Comparison of ENCODE assay signal across 8 mouse cellular contexts in the genomic region with DNA sequence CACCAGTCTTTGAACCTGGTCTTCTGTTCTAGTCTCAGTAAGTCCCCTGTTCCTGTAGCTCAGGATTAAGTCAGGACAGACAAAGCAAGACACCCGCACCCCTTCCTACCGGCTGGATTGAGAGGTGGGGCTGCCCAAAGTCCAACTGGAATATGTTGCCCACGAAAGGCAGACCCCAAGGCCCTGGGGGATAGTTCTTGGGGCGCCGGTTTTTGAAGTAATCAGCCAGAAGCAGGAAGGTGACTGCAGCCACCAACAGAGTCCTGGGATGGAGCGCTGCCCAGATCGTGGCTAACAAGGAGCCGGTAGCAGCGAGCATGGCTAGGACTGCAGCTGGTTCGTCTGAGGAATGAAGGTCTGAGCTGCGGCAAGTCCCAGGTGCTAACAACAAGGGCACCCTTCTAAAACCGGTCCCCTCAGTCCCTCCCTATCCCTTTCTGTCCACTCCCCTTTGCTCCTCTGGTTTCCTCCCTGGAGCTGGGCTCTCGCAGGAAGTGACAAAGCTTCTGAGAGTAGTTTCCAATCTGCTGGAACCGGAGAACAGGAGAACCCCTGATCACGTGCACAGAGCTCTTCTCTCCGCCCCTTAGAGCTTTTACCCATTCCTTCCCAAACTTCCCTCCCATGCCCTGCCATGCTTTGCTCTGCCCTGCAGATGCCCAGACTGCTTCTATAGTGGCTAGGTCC. TPM values are rescaled to one million over a fixed set of nuclear protein-coding genes. Genes with fewer than 3 reads are reported as not detected.
DNase-seq lines count a peak whose midpoint lies in the region; ATAC-seq and TF ChIP-seq lines count a peak whose summit lies in the region.

Gene Cyp2j6, minus strand, starts transcription at position 529 of the 687 bp plus-strand sequence.

- H3K27ac ChIP-seq in hindbrain, embryonic 13.5 days = 0 out of 2 replicates have a peak within 1 kb of the TSS, but pooled peaks have one; percentile 44
- H3K27ac ChIP-seq in lung, postnatal 0 days (ENCODE audit: low read length) = peak within 1 kb of the TSS; percentile 68

- ATAC-seq in hindbrain, embryonic 13.5 days (ENCODE audit: low FRiP score) = peak; percentile 95
- peak; percentile 99 for ATAC-seq in lung, postnatal 0 days
- no peak for ATAC-seq in erythroid progenitor cell, adult 5-6 weeks (replicated peaks; ENCODE audit: low FRiP score, poor library complexity, severe bottlenecking)

- no peaks in the 10 kb centered on the region for H3K9me3 ChIP-seq in hindbrain, embryonic 13.5 days
- H3K9me3 ChIP-seq in lung, postnatal 0 days (ENCODE audit: low read length) = no peaks in the 10 kb centered on the region

- H3K27me3 ChIP-seq in hindbrain, embryonic 13.5 days = no peaks in the 10 kb centered on the region
- no peaks in the 10 kb centered on the region for H3K27me3 ChIP-seq in lung, postnatal 0 days (replicated peaks; ENCODE audit: insufficient read depth, low read length)

- TF ChIP-seq CTCF in lung, postnatal 0 days (IDR thresholded peaks at IDR 0.05) = no peak

- H3K4me1 ChIP-seq in hindbrain, embryonic 13.5 days (replicated peaks) = no peaks in the 10 kb centered on the region
- H3K4me1 ChIP-seq in lung, postnatal 0 days (ENCODE audit: insufficient read depth, low read depth, low read length) = peaks cover 4% of the 10 kb centered on the region; the same call in 1 of the 2 replicates

- WGBS in hindbrain, embryonic 13.5 days = 6% methylated on average over 16 of the region's 16 CpGs
- under 1% methylated on average over 15 of the region's 16 CpGs for WGBS in lung, postnatal 0 days

- no peak for TF ChIP-seq EP300 in lung, postnatal 0 days (IDR thresholded peaks at IDR 0.05)

- H3K4me3 ChIP-seq in hindbrain, embryonic 13.5 days = peak within 1 kb of the TSS; percentile 50
- H3K4me3 ChIP-seq in lung, postnatal 0 days (ENCODE audit: low read depth, low read length) = peak within 1 kb of the TSS; percentile 65

- DNase-seq in adipocyte (ENCODE audit: low spot score) = peak; percentile 86
- peak; percentile 17 to 21 for DNase-seq in cerebellum, postnatal 4 days (ENCODE audit: low spot score in 2 of 2)
- peak; percentile 34 for DNase-seq in gastrocnemius, adult 18-20 months (ENCODE audit: low spot score)
- DNase-seq in layer of hippocampus, postnatal 25 days (ENCODE audit: extremely low spot score in 1 of 2, low spot score in 1 of 2) = peak; percentile 17 to 31
- DNase-seq in lung, postnatal 0 days (ENCODE audit: low spot score) = peak; percentile 92
- DNase-seq in ovary, postnatal 36 days (ENCODE audit: low spot score) = peak; percentile 36

- peak within 1 kb of the TSS; percentile 67 for H3K4me2 ChIP-seq in hindbrain, embryonic 13.5 days
- H3K4me2 ChIP-seq in lung, postnatal 0 days (replicated peaks; ENCODE audit: low read depth, low read length) = peak within 1 kb of the TSS; percentile 87

- H3K36me3 ChIP-seq in hindbrain, embryonic 13.5 days = no peaks in the 10 kb centered on the region
- H3K36me3 ChIP-seq in lung, postnatal 0 days (ENCODE audit: insufficient read depth, low read length) = no peaks in the 10 kb centered on the region

- H3K9ac ChIP-seq in hindbrain, embryonic 13.5 days = peak within 1 kb of the TSS; percentile 70
- H3K9ac ChIP-seq in lung, postnatal 0 days (replicated peaks; ENCODE audit: low read depth) = peak within 1 kb of the TSS; percentile 54

RNA-seq across cellular contexts. Expression of gene Cyp2j6, which starts in this region (rescaled TPM):
- total RNA-seq in gastrocnemius, adult 18-20 months (2021) = 1 to 10 TPM; 1.3 TPM
- polyA plus RNA-seq in hindbrain, embryonic 13.5 days (2015; fragmentation: Nextera tagmentation; extraction: Ambion mirVana) = 6.0 and 6.1 TPM in 2 replicates
- total RNA-seq in layer of hippocampus, postnatal 25 days (2021) = 10 to 100 TPM; 16.2 to 16.4 TPM
- polyA plus RNA-seq in lung, postnatal 0 days (2015; fragmentation: Nextera tagmentation; extraction: Ambion mirVana) = 8.7 and 9.1 TPM in 2 replicates
- total RNA-seq in erythroid progenitor cell, adult 5-6 weeks (2015; ENCODE audit: low replicate concordance) = not detected in 2 replicates
- 0.08 TPM in 1 of 2 replicates, not detected in the other for total RNA-seq in erythroid progenitor cell, adult 5-6 weeks (2017; ENCODE audit: low replicate concordance)

Comparison
In these comparisons a context has a peak if more than half of its experiments do, and no peak if none do; other contexts are left out.
1. RNA of gene Cyp2j6 (total RNA-seq): 16.2 to 16.4 TPM in layer of hippocampus, postnatal 25 days; 1.3 TPM in gastrocnemius, adult 18-20 months and 0.08 TPM in erythroid progenitor cell, adult 5-6 weeks; every median in the first group is over 4 times any median in the second.
2. DNase-seq: peak in every context shown above with its lines; median percentile 92 in lung, postnatal 0 days; 86 in adipocyte; 36 in ovary, postnatal 36 days; 34 in gastrocnemius, adult 18-20 months; 24 in layer of hippocampus, postnatal 25 days; 19 in cerebellum, postnatal 4 days.